Mouse (Mus musculus): Measurements from ENCODE around the gene Ivl. TPM values are rescaled to one million over a fixed set of nuclear protein-coding genes. Genes with fewer than 3 reads are reported as not detected.

Ivl gene
- not detected for total RNA-seq (2021)

DNA sequence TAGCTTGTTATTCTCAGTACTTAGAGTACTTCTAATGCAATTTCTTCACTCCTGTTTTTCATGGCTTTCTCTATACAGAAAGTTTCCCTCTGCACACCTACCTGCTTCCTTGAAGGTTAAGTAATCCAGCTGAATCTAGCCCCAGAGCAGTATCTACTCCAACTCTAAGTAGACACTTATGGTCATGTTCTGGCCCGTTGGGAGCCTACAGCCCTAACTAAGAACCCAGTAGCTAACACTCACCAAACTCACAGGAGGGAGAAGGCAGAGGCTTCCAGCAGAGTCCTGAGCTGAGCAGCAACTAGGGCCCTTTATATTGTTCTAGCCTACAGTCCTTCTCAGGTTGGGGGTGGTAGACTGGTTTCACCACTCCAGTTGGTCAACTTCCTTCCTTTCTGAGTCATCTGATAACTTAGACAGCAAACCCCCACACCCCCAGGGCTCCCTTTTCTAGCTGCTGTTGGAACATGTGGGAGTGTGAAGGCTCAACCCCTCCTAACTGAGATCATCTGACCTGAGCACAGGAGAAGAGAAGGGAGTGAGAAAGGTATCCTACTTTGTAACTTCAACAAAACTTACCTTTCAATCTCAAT is at the start of gene Ivl:
TSS of gene Ivl (minus strand) at position 287 of the 593 bp plus-strand sequence.
- DNase-seq (ENCODE audit: extremely low spot score in 1 of 2, low spot score in 2 of 2): no peak
- intact Hi-C loops (cut with DNase I): no loop called here

DNA sequence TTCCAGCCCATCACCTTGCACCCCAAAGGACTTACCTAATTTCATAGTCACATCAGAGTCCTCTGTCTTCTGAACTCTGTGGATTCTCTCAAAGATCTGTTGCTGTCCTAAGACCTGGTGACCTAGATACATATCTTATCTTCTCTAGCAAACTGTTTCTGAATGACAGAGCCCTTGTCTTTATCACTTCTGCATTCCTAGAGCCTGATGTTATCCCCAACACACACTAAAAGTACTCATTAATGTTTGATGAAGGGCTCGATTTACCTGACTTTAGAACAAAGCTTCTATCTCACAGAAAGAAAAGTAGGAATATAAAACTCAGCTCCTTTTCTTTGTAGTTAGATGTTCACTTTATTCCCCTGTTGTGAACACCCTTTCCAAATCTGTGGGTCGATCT is 48.0 kb upstream of the Ivl start, which contains the start of gene Lce6a:
TSS of gene Lce6a (minus strand) at position 101 of the 400 bp plus-strand sequence.
- intact Hi-C loops (cut with DNase I): no loop called here
- DNase-seq (ENCODE audit: extremely low spot score in 1 of 2, low spot score in 2 of 2): no peak

GRCm38 (mm10) chr3:92609804-92610203 is 36.3 kb upstream of the Ivl start:
- intact Hi-C loops (cut with DNase I): no loop called here
- no peak for DNase-seq (ENCODE audit: extremely low spot score in 1 of 2, low spot score in 2 of 2)

DNA sequence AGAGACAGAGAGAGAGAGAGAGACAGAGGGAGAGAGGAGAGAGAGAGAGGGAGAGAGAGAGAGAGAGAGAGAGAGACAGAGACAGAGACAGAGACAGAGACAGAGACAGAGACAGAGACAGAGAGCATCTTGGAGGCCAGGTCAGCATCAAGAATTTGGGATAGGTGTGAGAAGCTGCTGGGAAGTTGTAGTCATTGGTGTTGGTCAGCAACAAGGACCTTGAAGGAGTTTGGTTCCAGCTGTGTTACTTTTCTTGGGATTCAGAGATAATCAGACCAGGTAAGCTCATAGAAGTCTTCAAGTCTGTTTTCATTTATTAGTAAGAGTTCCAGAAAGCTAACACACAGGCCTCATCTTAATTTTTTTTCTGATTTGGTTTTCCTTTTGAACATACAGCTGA is 33.9 kb upstream of the Ivl start, which contains the start of gene 2210017I01Rik:
TSS of gene 2210017I01Rik (minus strand) at position 101 of the 400 bp plus-strand sequence.
- DNase-seq (ENCODE audit: extremely low spot score in 1 of 2, low spot score in 2 of 2): no peak
- intact Hi-C loops (cut with DNase I): no loop called here

- intact Hi-C loops (cut with DNase I): no loop called here
Measured at GRCm38 (mm10) chr3:92602169-92602568, 28.6 kb upstream of the Ivl start.

DNA sequence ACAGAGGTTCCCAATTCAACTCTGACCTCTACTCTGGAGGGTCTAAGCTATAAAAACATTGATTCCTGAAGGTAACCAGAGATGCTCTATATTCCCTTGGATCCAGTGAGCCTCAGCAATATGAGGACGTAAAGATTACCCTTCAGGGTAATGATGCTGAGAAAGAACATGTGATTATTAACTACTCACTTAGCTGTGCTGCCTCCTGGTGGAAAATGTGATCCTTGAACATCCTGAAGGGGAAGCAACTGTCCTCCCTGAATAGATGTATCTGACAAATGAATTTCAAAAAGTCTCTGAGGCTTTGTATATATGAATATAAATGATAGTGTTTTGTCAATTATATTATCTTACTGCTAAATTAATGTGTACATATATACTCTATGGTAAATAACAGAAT is 26.9 kb upstream of the Ivl start:
- intact Hi-C loops (cut with DNase I): no loop called here
- DNase-seq (ENCODE audit: extremely low spot score in 1 of 2, low spot score in 2 of 2): no peak

More at GRCm38 (mm10) chr3:92602169-92602568, 28.6 kb upstream of the Ivl start:
- DNase-seq (ENCODE audit: extremely low spot score in 1 of 2, low spot score in 2 of 2): no peak

GRCm38 (mm10) chr3:92599973-92600372 is 26.4 kb upstream of the Ivl start:
- DNase-seq (ENCODE audit: extremely low spot score in 1 of 2, low spot score in 2 of 2): no peak
- intact Hi-C loops (cut with DNase I): no loop called here

GRCm38 (mm10) chr3:92598429-92598828 is 24.9 kb upstream of the Ivl start:
- no peak for DNase-seq (ENCODE audit: extremely low spot score in 1 of 2, low spot score in 2 of 2)
- intact Hi-C loops (cut with DNase I): no loop called here

DNA sequence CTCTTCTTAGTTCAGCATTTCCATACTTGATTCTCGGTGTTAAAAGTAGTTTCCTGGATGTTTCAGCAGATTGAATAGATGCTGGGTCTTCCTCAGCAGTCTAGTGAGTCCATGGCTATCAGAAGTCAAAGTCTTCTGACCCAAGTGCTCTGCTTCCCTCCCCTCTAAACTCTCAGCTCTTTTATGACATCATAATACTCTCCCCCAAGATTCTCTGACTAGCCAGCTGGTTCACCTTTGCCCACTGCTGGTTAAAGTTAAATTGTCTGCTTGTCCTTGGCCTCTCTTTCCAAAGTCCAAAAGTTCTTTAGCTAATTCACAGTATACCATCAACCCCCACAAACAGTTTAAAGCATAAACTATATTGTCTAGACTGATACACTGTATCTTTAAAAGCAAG is 15.3 kb upstream of the Ivl start, which contains the start of gene Smcp:
TSS of gene Smcp (minus strand) at position 140 of the 400 bp plus-strand sequence.
- DNase-seq (ENCODE audit: extremely low spot score in 1 of 2, low spot score in 2 of 2): no peak
- intact Hi-C loops (cut with DNase I): no loop called here

DNA sequence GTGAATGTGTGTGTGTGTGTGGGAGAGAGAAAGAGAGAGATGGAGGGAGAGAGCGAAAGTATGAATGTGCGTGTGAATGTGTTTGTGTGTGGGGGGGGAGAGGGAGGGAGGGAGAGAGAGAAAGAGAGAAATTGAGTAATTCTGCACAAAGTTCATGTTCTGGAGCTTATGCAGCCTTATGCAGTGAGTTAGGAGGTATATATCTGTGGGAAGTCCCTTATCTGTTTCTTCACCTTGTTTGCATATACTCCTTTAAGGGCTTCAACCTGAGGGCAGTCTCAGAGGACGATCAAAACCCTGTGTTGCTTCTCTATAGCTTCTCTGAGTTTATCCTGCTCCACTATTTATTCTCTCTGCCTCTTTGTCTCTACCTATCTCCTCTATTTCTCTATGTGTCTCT is 13.7 kb upstream of the Ivl start:
- DNase-seq (ENCODE audit: extremely low spot score in 1 of 2, low spot score in 2 of 2): no peak
- intact Hi-C loops (cut with DNase I): no loop called here

DNA sequence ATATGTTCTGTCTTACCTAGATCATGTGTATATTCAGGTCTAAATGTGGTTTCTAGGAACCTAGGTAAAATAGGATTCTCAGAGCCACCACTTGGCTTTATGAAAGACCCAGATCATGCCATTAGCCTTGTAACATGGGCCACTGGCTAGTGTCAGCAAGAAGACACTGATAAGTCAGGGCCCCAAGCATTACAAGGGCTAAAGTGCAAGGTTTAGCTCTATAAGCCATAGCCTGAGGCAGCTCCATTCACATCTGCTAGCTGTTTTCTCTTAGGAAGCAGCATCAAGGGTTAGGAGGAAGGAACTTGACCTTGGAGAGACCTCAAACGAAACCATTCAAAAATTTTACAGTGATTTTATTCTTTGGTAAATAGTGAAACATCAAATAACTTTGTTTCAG is 11.5 kb upstream of the Ivl start:
- intact Hi-C loops (cut with DNase I): no loop called here
- DNase-seq (ENCODE audit: extremely low spot score in 1 of 2, low spot score in 2 of 2): no peak

- intact Hi-C loops (cut with DNase I): no loop called here
- DNase-seq (ENCODE audit: extremely low spot score in 1 of 2, low spot score in 2 of 2): no peak
Measured at GRCm38 (mm10) chr3:92583164-92583826, 9.8 kb upstream of the Ivl start.

GRCm38 (mm10) chr3:92579508-92579907 is 6.0 kb upstream of the Ivl start:
- intact Hi-C loops (cut with DNase I): no loop called here
- DNase-seq (ENCODE audit: extremely low spot score in 1 of 2, low spot score in 2 of 2): no peak

DNA sequence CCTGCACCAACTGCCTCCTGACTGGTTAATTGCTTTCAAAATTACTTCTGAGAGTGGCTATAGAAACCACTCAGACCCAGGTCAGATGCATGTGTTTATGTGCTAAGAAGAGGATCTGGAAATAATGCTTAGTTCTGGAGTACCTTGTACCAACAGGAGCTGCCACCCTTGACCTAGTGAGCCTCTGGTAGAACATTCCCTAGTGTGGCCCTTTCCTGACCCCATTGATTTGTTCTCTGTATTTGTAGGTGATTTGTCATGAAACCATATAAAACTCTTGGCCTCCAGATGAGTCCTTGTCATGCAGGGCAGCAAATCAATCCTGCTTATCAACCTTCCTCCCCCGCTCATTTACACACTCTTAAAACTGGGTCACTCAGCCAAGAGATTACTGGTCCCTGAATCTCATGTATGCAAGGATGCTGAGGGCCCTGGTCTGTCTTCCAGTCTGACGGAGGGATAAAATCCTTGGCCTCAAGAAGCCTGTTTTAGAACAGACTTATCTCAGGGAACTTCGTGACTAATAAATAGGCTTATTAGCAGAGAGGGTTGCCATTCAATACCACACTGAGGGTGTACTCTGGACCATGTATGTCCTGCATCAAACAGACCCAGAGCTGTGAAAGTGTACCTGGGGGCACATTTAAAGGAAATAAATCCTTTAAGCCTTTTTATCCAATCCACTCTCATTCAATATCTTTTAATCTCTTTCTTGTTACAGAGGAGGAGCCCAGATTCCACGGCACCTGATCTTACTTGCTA is 5.3 kb upstream of the Ivl start:
- intact Hi-C loops (cut with DNase I): no loop called here
- no peak for DNase-seq (ENCODE audit: extremely low spot score in 1 of 2, low spot score in 2 of 2)

- intact Hi-C loops (cut with DNase I): no loop called here
- DNase-seq (ENCODE audit: extremely low spot score in 1 of 2, low spot score in 2 of 2): no peak
Measured at GRCm38 (mm10) chr3:92572514-92573155, 900 bp downstream of the Ivl start.

DNA sequence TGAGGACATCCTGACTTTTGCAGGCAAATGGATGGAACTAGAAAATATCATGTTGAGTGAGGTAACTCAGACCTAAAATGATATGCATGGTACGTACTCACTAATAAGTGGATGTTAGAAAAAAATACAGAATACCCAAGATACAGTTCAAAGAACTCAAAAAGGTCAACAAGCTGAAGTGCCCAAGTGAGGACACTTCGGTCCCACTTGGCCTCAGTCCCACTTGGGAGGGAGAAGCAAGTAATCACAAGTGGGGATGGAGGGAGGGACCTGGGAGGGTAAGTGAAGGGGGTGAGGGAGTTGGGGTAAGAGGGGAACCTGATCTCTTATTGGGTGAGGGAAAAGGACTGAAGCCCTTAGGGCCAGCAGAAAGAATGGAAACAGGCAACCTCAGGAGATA is 4.8 kb downstream of the Ivl start:
- no peak for DNase-seq (ENCODE audit: extremely low spot score in 1 of 2, low spot score in 2 of 2)
- intact Hi-C loops (cut with DNase I): no loop called here

GRCm38 (mm10) chr3:92565418-92565817 is 8.1 kb downstream of the Ivl start:
- intact Hi-C loops (cut with DNase I): no loop called here
- DNase-seq (ENCODE audit: extremely low spot score in 1 of 2, low spot score in 2 of 2): no peak

GRCm38 (mm10) chr3:92534411-92534810 is 39.1 kb downstream of the Ivl start, which contains the start of gene 2310046K23Rik:
2310046K23Rik (minus strand) TSS chr3:92534511.
- no peak for DNase-seq (ENCODE audit: extremely low spot score in 1 of 2, low spot score in 2 of 2)
- intact Hi-C loops (cut with DNase I): no loop called here

All from left cerebral cortex, postnatal 10 days (tissue).